Mouse (Mus musculus): ENCODE measurements at regions not wholly inside any gene's neighbourhood (a gene's known extent, or its start where the extent isn't known, plus 50 kb on each side); places are given as distances from the start of the nearest gene placed in this dataset.

DNA sequence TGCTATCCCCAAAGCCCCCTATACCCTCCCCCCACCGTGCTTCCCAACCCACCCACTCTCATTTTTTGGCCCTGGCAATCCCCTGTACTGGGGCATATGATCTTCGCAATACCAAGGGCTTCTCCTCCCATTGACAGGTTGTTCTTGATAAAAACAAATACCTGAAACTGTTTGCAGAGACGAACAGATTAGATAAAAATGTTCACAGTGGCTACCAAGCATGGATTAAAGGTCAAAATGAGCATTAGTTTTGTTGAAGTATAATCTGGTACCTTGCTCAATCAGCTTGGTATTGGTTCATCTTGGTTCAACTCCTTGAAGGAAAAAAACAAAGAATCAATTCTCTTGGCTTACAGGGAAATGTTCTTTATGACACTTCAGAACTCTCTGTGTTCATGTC is 81.5 kb upstream of the Dab2 start:
- DNase-seq, result no peak

- DNase-seq, result no peak
Observed at GRCm38 (mm10) chr15:6225227-6225626, 74.4 kb upstream of the Dab2 start.

DNA sequence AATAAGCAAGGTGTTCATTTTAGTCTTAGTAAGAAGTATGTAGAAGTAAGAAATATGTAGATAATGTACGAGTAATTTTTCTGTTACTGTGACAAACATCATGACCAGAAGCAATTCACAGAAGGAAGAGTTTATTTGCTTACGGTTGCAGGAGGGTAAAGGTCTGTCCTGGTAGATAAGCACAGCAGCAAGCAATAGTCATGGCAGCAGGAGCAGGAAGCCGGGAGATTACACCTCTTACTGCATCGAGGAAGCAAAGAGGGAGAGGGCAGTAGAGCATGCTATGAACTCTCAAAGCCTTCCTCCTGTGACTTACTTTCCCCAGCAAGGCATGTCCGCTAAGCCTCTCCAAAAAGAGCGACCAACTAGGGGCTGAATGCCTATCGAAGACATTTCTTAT is 69.0 kb upstream of the Dab2 start:
- DNase-seq, result no peak

- no peak for DNase-seq
Observed at GRCm38 (mm10) chr15:6231308-6232103, 68.1 kb upstream of the Dab2 start.

DNA sequence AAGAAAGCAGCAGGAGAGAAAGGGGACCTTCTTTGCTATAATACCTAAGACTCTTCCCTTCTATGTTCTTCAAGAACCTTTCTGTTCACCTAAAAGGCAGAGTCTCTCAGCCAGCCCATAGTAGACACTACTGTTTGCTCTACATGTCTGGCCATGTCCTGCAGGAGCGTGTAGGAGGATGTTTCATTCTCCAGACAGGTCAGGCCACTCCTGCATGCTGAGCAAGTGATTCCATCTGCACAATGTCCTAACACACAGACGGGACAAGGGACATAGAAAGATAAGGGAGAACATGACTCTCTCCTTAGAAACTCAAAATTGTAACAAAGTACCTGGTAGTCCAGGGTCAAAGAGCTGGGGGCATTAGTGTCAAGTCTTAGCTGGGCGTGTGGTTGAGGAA is 66.0 kb upstream of the Dab2 start:
- no peak for DNase-seq

DNA sequence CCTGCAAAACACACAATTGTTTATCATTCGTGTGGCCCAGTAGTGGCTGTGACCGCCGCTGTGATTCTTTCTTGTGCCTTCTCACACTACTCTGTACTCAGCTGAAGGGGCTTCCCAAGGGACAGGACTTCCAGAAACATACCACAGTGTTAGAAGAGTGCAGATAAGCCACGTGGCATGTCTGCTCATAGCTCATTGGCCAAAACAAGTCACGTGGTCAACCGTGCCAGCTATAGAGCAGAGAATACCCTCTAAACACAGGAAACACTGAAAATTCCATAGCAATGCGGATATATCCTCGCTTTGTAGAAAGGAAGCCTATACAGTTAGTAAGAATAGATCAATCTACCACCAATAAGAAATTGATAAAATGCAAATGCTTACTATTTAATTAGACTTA is 63.0 kb upstream of the Dab2 start:
- DNase-seq, result no peak

DNA sequence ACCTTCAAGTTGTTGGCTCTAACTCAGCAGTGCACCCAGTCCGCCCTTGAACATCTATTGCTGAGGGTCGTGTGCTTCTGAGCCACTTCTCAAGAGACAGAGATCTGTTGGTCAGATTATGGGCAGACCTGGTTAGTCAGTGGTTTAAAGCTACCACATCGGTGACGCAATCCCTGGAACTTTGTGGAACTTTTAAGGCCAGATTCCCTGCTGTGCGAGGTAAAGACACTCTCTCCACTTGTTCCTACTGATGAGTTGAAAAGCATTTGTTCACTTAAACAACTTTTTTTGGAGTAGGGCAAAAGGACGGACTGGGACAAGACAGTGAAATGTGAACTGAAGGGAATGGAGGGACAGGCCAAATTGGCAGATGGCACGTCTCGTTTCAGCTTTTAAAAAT is 61.9 kb upstream of the Dab2 start:
- no peak for DNase-seq

DNA sequence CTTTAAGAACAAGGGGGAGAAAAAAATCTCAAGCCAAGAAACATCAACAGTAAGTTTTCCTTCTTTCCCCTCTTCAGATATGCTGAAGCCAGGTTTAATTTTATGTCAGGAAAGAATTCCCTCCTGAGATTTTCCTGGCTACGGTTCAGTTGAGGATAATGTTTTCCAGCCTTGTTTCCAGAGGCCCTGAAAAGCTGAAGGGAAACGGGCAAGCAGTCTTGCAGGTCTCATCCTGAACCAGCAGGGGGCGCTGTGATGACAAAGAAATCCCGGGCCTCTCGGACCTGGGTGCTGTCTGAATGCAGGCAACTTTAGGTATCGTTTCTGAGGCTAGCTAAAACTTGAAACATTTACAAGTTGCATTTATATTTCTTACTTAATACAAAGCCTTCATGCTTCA is 61.5 kb upstream of the Dab2 start:
- DNase-seq, result peak; percentile 75

DNA sequence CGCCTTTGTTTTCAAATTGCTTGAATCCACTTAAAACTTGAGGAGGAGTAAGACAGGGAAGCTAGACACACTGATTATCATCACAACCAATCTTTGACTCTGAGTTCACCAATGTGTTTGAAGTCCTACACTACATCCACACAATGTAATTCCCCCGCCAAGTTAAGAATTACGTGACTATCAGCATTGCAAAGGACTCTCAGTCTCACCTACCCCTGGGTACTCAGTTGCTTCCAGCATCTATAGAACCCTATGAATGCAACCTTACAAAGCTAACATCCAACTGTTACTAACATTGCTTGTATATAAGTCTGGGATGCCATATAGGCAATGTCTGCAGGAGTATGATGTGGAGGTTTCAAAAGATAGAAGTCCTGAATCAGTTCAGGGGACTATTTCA is 60.8 kb upstream of the Dab2 start:
- DNase-seq, result no peak

- no peak for DNase-seq
Observed at GRCm38 (mm10) chr15:6242132-6242531, 57.5 kb upstream of the Dab2 start.

DNA sequence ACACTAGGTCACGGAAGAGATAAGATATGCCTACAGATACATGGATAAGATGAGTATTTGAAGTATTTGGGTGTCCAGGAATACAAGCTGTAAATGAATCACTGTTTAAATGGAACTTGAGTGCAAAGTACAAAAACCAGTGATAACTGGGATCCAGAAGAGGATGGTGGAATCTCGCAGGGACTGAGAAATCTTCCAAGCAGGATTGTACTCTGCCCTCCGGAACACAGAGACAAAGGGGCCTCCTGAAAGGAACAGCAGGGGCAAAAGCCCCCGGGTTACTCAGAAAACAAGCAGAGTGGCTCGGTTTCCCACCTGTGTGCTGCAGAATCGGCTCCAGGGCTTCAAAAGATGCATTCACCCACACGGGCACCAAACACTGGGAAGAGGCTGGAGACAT is 55.2 kb upstream of the Dab2 start:
- DNase-seq, result peak; percentile 63

- peak; percentile 22 for DNase-seq
Observed at GRCm38 (mm10) chr15:6245950-6246894, 53.4 kb upstream of the Dab2 start.

GRCm38 (mm10) chr15:6248470-6248869 is 51.1 kb upstream of the Dab2 start:
- no peak for DNase-seq
